Mouse (Mus musculus): ENCODE data around the gene Cryba4. TPM values are rescaled to one million over a fixed set of nuclear protein-coding genes. Genes with fewer than 3 reads are reported as not detected.
A peak's percentile ranks its signal among the peaks of the same experiment; 100 is the strongest.

The Cryba4 gene
- total RNA-seq, 2 experiments from 2014 or later = 7.2 to 7.8 TPM

- intact Hi-C loops (cut with DNase I) = no loop called here
- no peak for DNase-seq
These were observed 34.8 kb upstream of the Cryba4 start for GRCm38 (mm10) chr5:112286984-112287641.

- intact Hi-C loops (cut with DNase I) = no loop called here
- DNase-seq = no peak
These were observed 34.3 kb upstream of the Cryba4 start for GRCm38 (mm10) chr5:112286608-112286983.

- no peak for DNase-seq
- intact Hi-C loops (cut with DNase I) = no loop called here
These were observed 33.3 kb upstream of the Cryba4 start for GRCm38 (mm10) chr5:112285548-112286085.

- intact Hi-C loops (cut with DNase I) = no loop called here
- no peak for DNase-seq
These were observed 31.9 kb upstream of the Cryba4 start for GRCm38 (mm10) chr5:112284203-112284582.

GRCm38 (mm10) chr5:112283543-112284202 is 31.4 kb upstream of the Cryba4 start:
- peak; percentile 52 to 55 for DNase-seq
- intact Hi-C loops (cut with DNase I) = loop anchor here (2.0 kb wide), 1 partner anchor 17 kb away; no protein-coding TSS in a partner anchor

GRCm38 (mm10) chr5:112282780-112283482 is 30.6 kb upstream of the Cryba4 start:
- intact Hi-C loops (cut with DNase I) = loop anchor here (2.0 kb wide), 1 partner anchor 18 kb away; no protein-coding TSS in a partner anchor
- no peak for DNase-seq

GRCm38 (mm10) chr5:112282123-112282779 is 29.9 kb upstream of the Cryba4 start:
- no peak for DNase-seq
- intact Hi-C loops (cut with DNase I) = loop anchor here (2.0 kb wide), 1 partner anchor 19 kb away; no protein-coding TSS in a partner anchor

- intact Hi-C loops (cut with DNase I) = loop anchor here (2.0 kb wide), 1 partner anchor 19 kb away; no protein-coding TSS in a partner anchor
- no peak for DNase-seq
These were observed 29.4 kb upstream of the Cryba4 start for GRCm38 (mm10) chr5:112281676-112282075.

- intact Hi-C loops (cut with DNase I) = no loop called here
- DNase-seq = no peak
These were observed 28.7 kb upstream of the Cryba4 start for GRCm38 (mm10) chr5:112280863-112281660.

GRCm38 (mm10) chr5:112280151-112280550 is 27.8 kb upstream of the Cryba4 start:
- intact Hi-C loops (cut with DNase I) = no loop called here
- no peak for DNase-seq

GRCm38 (mm10) chr5:112279181-112280021 is 27.1 kb upstream of the Cryba4 start:
- intact Hi-C loops (cut with DNase I) = loop anchor here (2.0 kb wide), 1 partner anchor 43 kb away; no protein-coding TSS in a partner anchor
- peak in 1 of 2 experiments; percentile 52 for DNase-seq

- no peak for DNase-seq
- intact Hi-C loops (cut with DNase I) = loop anchor here (2.0 kb wide), 2 partner anchors 35 to 45 kb away; no protein-coding TSS in a partner anchor
These were observed 25.7 kb upstream of the Cryba4 start for GRCm38 (mm10) chr5:112277906-112278470.

GRCm38 (mm10) chr5:112276907-112277348 is 24.6 kb upstream of the Cryba4 start:
- intact Hi-C loops (cut with DNase I) = loop anchor here (2.0 kb wide), 1 partner anchor 34 kb away; no protein-coding TSS in a partner anchor

GRCm38 (mm10) chr5:112276267-112276873 is 24.1 kb upstream of the Cryba4 start, which contains the start of gene Tpst2:
TSS of gene Tpst2 (plus strand) at chr5:112276691.
- intact Hi-C loops (cut with DNase I) = loop anchor here (2.0 kb wide), 1 partner anchor 34 kb away; no protein-coding TSS in a partner anchor
- peak; percentile 100 for DNase-seq

More at GRCm38 (mm10) chr5:112276907-112277348, 24.6 kb upstream of the Cryba4 start:
- no peak for DNase-seq

- no peak for DNase-seq
- intact Hi-C loops (cut with DNase I) = loop anchor here (2.0 kb wide), 1 partner anchor 18 kb away; no protein-coding TSS in a partner anchor
These were observed 22.9 kb upstream of the Cryba4 start for GRCm38 (mm10) chr5:112275021-112275804.

GRCm38 (mm10) chr5:112273746-112274463 is 21.6 kb upstream of the Cryba4 start:
- intact Hi-C loops (cut with DNase I) = loop anchor here (2.0 kb wide), 1 partner anchor 17 kb away; no protein-coding TSS in a partner anchor
- no peak for DNase-seq
